Mouse (Mus musculus) spleen, postnatal 10 days (tissue): ENCODE results near the gene Gdap2.

Experiments
- DNase-seq, 2 experiments: peaks; one replicate each; pipeline ENCODE4 v3.0.0; 2021 to 2022; ENCODE audit warnings: low spot score in 2 of 2

Gene Gdap2

DNA sequence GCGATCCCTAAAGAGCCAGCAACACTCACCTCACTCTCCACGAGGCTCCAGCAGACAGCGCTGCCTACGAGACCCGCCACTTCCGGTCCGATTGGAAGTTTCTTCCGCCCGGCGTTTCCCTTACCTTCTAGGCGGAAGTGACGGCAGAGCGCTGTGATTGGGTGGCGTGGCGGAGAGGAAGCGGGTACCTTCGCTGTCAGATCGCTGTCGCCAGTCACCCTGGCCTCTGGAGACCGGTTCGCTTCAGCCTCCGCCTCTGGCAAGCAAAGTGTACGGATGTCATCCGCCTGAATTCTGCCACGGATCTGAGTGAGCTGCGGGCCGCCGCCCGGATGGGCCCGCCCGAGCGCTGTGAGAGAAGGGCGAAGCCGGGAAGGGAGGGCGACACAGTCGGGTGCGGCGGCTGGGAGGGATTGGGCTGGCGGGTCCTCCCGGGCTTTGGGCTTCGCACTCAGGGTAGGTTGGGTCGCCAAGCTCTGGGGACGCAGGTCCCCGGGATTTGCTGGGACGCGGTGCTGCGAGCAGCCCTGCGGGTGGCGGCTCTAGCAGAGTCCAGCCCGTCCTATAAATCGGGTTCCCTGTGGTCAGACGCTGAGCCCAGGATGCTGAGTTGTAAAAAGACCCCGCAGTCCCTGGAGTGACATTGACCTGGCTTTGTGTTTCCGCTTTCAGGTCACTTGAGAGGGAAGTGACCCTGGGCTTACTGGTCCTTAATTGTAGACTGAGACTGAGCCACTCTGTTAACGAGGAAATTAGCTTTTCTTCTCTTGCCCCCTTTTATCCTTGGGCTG is at the start of gene Gdap2, which contains the start of gene Wdr3:
TSS of gene Gdap2 (plus strand) at position 67 of the 791 bp plus-strand sequence.
TSS of gene Wdr3 (minus strand) at position 93 of the 791 bp plus-strand sequence.
- peak; percentile 90 to 95 for DNase-seq

DNA sequence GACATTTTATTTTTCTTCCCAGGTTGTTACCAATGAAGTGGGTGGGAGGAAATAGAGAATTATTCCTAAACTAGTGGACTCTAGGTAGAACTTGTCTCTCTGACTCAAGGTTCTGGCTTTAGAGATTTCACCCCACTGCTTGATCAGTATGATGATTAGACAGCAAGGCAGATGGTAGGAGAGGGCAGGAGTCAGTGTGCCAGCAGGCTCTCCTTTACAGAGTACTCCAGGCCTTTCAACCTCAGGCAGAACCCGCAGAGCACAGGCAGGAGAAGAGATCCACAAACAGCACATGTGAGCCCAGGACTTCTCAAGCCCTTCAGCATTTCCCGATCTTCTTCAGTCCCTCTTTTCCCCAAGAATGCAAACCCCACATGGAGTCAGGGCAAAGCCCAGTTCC is 43.5 kb upstream of the Gdap2 start:
- no peak for DNase-seq

DNA sequence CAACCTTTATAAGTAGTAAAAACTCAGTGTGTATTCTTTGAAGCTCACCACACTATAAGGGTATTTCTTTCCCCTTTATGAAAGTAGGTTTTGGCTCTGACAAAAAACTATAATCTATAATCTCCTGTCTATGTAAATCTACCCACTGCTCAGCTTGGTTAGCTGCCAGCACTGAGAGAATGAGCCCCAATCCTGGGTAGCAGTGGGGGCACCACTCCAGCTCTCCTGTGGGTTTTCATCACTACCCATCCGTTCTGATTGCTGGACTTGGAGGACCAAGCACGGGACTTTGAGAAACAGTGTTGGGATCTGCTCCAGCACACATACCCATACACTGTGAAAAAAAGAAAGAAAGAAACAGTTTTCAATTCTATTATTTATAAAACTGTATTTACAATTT is 40.2 kb upstream of the Gdap2 start:
- DNase-seq: no peak

DNA sequence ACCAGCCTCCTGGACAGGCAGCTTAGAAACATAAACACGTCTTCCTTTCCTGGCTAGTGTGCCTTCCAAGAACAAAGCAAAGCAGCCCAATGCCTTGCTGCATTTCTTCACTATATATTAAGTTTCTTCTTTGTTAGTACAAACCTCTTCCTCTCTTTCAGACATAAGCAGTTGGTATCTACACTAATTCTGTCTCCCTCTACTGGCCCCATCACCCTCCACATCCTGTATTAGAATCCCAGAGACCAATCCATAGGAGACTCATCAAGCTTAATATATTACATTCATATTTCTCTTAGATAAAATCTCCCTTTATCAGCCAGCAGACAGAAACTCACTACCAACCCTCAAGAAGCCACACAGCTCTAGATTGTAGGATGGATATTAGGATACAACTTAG is 39.7 kb upstream of the Gdap2 start:
- no peak for DNase-seq

DNA sequence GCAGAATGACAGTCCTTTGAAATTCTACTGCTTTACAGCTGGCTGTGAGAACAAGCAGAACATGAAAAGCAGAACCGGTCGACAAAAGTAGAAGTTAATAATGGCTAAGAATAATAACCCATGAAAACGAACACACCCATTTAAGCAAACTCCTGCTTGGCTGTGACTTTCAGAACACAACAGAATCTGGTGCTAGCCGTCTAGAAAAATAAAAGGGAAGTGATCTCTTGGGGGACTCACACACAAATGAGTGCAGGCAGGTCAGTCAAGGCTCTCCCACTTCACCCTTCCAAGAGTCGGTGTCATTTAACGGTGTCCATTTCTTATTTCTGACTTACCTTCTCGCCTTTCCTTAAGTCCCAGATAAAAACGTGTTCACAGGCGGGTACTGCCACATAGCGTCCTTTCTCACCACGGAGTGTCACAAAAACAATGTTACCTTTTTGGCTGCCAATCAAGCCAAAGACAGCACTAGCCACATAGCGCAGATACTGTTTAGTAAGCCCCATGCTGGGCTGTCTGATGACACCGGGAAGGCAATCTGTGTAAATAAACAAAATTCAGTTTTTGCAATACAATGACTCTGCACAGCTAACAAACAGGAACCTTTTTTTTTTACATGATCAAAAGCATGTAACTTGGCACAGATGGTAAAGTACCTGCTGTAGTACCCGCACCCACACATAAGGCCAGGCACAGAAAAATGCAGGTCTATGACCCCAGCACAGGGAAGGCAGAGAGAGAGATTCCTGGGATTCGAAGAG is 1.3 kb upstream of the Gdap2 start:
- no peak for DNase-seq

DNA sequence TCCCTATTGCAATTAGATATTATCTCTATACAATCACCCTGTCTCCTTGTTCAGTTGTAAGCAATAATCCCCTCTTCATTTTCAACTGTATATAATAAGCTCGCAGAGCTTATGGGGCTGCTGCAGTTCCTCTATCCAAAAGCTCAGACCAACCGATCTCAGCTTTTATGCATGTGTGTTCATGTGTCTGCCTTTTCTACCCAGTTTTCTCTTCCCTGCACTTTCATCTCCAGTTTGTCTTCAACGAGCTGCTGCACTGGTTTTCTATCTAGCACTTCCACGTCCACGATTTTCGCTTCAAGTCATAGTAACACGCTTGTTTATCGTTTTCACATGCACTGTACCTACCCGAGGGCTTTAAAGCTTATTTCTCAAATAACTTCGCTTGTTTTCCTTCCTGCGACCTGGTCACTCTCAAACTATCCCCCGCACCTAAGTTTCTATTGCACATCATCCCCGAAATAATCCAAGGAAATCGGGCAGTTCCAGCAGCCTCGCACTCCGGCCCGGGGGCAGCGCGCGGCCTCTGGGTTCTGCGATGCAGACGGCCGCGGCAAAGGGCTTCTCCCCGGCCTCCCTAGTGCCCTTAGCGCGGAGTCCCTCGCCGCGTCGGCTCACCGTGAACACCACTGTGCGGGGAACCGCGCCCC is 391 bp upstream of the Gdap2 start:
- no peak for DNase-seq

DNA sequence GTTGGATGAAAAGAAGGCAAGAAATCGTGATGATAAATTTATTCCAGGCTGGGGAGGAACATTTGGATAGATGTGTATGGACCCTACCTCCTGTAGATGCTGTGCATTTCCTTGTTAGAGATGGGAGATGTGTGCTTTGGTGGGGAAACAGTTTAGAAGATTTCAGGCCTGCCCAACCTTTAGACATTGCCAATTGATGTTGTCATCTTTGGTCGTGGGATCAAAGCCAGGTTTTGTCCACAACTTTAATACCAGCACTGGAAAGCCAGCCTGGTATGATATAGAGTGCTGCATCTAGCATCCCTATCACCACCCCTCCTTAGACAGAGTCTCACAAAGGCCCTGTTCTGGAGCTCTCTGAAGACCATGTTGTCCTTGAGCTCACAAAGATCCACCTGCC is 1.4 kb downstream of the Gdap2 start:
- no peak for DNase-seq

DNA sequence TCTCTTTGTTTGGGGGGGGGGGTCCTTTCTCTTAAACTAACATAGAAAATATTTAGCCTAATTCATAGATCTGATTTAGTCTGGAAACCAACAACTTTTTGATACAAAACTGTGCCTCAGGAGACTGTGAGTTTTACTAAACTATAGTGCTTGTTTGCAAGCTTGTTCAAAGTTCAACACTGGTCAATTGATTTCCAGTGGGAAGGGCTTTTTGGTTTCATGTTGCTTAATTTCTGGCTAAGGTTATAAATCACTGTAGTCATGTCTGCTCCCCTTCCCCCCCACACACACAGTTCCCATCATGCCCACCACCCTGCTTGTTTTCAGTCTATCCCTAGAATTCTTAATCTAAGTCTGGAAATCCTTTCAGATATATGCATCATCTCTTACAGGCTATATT is 2.8 kb downstream of the Gdap2 start:
- no peak for DNase-seq

DNA sequence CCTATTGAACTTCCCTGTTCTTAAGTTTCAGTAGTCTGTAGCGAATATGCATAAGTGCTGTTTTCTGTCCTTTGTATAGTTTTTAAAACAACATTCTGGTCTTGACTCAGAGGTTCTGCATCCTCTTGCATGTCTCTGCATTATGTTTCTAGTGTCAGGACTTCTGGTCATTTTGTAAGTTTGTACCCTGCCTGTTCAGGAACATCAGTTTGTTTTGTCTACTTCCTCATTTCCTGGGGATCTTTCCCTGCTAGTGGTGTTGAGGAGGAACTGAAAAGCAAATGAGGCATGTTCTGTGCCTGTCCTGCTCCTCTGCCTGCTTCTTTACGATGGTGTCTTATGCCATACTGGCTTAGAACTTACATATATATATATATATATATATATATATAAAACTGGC is 13.8 kb downstream of the Gdap2 start:
- no peak for DNase-seq

DNA sequence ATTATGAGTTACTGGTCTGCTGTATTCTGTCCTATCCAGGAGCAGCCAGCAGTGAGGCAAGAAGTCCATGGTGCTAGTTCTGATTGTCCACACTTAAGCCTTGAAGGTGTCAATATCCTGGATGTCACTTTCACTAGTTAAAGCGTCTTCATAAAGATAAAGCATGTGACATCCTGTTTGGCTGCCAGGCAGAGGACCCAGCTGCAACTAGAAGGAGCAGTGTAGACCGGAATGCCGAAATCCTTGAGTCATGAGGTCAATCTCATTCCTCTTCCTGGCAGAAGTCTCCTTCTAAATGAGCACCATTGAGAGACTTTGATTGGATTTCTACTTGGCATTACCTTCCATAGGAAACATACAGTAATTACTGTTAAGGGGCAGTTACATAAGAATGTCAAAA is 18.3 kb downstream of the Gdap2 start:
- no peak for DNase-seq

DNA sequence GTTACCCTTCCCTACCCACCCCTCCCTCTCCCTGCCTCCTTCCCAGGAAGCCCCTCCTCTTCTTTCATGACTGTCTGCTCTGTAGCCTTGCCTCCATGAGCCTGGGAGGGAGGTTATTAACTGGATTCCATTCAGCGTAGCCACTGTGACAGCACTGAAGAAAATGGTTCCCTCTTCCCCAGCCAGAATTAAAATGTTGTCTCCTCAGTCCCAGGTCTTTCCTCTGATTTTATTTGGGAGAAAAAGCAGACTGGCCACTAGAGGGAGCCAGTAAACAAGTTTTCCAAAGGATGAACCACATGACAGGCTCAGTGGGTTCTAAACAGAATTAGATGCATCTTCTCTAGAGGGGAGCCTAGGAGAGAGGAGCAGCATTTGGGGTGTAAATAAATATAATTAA is 27.3 kb downstream of the Gdap2 start:
- DNase-seq: peak; percentile 15 to 44

DNA sequence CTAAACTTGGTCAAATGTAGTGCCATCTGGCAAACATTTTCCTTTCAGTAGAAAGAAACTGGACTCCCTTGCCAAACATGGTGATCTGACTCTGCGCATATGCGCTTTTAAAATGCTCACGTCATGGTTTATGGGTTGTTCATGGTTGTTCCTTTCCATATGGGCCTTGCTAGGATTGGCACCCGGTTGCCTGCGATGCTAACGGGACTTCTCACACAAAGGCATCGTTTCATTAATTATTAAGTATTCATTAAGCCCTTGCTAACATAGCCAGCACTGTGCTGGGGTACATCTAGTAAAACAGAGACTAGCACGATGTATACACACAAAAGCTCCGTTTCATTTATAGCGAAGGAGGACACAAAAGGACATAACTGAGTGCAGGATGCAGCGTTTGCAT is 27.7 kb downstream of the Gdap2 start:
- DNase-seq: no peak

DNA sequence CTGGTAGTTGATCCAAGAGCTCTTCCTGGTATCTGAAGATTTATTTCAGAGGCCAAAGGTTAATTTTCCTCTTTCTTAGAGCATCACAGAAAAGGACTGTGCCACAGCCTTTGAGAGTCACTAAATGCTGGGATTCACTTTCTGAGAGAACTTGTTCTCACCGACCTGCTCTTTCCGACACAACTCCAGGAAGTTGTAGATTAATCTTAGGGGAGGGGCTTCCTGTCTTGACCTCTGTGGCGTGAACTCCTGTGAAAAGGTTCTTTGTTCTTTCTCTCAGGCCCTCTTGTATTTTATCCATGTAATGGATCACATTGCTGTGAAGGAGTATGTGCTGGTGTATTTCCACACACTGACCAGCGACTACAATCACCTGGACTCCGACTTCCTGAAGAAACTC is 32.0 kb downstream of the Gdap2 start:
- DNase-seq: no peak

DNA sequence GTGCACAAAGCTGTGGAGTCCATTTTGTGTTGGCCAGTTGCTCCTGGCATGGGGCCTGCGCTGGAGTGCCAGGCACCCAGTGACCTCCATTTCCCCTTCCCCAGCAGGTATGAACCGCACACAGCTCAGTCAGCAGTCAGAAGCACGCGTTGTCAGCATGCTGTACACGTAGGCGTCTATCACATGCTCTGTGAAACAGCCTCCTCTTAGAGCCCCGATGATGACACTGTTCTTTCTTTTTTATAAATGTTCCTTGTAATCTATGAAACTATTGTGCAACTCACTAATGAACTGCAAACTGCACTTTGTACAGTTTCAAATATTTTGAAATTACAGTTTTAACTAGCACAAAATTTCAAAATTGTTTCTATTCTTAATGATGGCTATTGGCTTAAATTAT is 39.4 kb downstream of the Gdap2 start:
- no peak for DNase-seq

DNA sequence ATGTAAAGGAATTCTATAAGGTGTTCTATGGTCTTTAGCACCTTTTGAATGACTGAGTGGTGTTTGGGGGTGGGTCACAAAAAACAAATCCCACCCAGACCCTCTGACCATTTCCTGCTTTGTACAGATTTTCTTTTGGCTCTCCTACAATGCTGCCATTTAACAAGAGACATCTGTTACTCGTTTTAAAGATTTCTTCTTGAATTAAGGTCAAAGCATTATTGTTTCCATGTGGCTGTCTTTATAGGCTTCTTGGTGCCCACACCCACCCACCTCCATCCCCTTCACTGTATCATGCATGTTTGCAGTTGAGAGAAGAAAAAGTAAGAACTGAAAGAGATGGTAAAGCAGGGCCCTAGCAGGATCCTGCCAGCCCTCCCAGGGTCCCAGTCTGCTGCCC is 44.8 kb downstream of the Gdap2 start:
- DNase-seq: no peak

DNA sequence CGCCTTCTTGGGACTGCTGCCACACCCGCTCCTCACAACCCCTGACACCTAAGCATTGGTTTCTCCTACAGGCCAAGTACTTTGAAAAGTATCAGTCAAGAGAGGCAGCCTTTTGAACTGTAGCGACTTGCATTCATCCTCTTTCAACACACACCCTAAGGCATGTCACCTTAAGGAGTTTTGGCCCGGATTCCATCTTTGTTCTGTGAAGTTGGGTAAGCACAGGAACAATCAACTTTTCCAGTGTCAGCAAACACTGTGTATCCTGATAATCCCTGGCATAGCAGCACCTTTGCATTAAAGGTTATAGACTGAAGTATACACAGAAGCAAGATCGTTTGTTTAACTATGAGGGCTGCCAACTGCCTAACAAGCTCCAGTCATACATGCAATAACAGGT is 53.3 kb downstream of the Gdap2 start:
- no peak for DNase-seq

DNA sequence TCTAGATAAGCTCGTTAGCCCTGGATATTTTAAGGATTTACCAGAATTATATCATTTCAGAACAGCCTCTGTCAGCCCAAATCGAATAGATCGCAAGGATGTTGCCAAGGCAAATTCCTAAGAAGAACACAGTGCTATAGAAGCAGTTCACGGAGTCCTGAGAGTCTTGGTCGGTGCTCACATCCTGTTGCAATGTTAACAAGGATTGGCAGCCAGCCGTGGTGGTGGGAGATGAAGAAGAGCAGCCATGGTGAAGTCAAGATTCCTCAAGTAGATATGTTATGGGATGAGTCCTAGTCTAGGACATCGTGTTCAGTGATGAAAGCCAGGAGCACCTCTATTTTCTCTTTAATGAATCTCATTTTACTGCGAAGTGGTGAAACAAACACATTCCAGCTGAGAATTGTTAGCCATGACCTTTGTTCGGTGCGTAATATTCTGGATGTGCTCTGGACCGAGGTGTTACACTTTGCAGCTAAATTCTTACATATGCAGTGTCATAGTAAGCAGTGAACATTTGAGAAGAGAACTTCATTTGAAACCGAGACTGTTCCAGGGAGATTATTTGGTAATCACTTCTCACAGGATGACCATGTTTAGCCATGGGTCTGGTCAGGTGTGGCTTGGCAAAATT is 63.3 kb downstream of the Gdap2 start:
- DNase-seq: no peak

DNA sequence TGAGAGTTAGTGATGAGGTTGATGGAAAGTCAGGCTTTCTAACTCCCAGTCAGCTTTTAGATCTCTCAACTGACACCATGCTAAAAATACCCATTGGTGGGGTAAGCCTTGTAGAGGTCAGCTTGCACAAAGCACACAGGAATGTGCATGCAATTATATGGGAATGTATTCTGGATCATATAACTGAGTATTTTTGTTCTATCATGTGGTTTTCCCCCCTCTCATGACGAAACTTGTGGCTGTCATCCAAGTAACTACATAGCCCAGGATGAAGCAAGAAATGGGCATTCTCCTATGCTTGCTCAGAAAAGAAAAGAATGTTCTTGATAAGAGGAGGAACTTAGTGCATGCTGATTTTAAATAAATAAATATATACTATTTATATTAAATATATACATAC is 65.3 kb downstream of the Gdap2 start:
- DNase-seq: no peak

DNA sequence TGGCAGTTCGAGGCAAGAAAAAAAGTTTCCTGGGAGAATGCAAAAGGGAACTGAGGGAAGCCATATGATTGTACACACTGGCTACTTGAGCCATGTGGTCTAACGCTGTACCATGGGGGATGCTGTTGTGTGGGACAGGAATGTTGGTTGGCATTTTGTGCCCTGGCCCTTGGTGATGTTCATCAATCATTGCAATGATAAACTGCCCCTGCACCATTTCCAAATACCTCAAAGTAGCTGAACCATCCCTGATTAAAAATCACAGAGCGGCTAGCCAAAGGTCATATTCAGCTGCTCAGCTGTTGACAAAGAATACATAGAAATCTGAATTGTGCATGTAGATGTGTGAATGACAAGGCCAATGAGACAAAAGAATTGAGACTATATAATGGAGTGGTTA is 66.8 kb downstream of the Gdap2 start:
- no peak for DNase-seq

DNA sequence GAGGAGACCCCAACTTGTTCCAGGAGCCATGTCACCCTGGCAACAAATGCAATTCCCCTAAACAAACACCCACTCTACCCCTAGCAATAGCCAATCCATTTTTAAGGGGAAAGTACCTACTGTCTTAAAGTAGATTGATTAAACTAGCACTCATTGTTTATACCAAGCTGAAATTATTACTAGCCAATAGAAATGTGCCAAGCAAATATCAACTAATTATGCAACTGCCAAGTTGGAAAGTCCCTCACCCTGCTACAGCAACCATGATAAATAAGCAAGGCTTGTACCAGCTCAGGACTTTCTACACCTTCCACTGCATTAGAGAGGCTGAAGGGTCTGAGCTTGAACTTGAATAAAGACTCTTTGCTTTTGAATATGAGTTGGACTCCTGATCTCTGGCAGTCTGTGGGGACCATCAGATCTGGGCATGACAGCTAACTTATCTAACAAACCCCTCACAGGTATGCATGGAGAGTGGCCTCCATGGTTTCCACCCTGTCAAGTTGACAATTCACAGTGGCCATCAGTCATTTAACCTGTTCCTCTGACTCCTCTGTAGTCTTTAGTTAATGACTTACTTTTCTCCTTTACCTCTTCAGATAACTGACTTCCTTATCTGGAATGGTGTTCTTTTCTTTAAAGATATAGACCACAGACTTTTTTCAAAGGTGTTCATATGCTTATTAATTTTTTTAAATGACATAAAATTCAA is 74.7 kb downstream of the Gdap2 start:
- DNase-seq: no peak

DNA sequence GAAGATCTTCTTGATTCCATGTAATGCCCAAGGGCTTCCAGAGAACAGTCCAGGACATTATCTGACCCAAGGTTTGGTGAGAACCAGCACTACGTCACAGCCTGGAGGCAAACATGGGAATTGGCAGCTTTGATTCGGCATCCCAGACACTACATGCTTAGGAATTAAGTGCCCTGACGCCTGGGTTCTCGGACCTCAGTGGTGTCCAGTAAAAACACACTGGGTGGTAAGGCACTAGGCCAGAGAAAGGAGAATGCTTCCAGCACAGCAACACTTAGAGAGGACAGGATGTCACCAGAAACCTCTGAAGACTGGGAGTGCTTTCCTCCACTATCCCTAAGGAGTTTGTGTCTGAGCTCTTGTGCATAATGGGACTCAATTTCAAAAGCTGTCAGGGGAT is 80.0 kb downstream of the Gdap2 start:
- DNase-seq: no peak
